Mouse (Mus musculus) megakaryocyte, embryonic 14.5 days (primary cell): ENCODE data around the gene 1700025G04Rik.

Source experiments
- FLI1 ChIP-seq: IDR thresholded peaks from 2 replicates; pipeline ENCODE4 v1.6.1; 2012; ENCODE audit warnings: low read length, inconsistent platforms, mixed read lengths
- GATA1 ChIP-seq: IDR thresholded peaks from 3 replicates; pipeline ENCODE4 v1.6.1; 2012; ENCODE audit warnings: mixed read lengths, low read length, inconsistent platforms, borderline replicate concordance

- TF ChIP-seq GATA1 (no peak), FLI1 (no peak)
Measured at GRCm38 (mm10) chr1:151995948-151996697, 93.8 kb downstream of the 1700025G04Rik start.
